Mouse (Mus musculus) limb, embryonic 11.5 days (tissue): ENCODE results near the gene Actl6a. TPM values are rescaled to one million over a fixed set of nuclear protein-coding genes. Genes with fewer than 3 reads are reported as not detected.

ENCODE experiments used
- polyA plus RNA-seq: library from polyadenylated mRNA; unstranded; fragments of >200 nt; fragmentation: Nextera tagmentation; extraction: Ambion mirVana; gene quantifications from 2 replicates; pipeline ENCODE4 v1.2.1, GENCODE M21; 2014

Actl6a gene
- polyA plus RNA-seq, 1 experiment from 2014 or later, result 263 TPM

Other genes with a start within 250 kb of the Actl6a start
- gene Kcnmb3, start 214.1 kb upstream of the Actl6a start, polyA plus RNA-seq, result 0.28 TPM in 1 of 2 replicates, not detected in the other
- gene Zfp639, start 196.0 kb upstream of the Actl6a start, polyA plus RNA-seq, result 49.0 and 52.1 TPM in 2 replicates
- gene Mfn1, start 176.8 kb upstream of the Actl6a start, polyA plus RNA-seq, result 28.3 and 29.3 TPM in 2 replicates
- gene Gnb4, start 89.7 kb upstream of the Actl6a start, polyA plus RNA-seq, result 42.3 and 42.4 TPM in 2 replicates
- 297 and 325 TPM in 2 replicates for gene Ndufb5, start 30.7 kb downstream of the Actl6a start, polyA plus RNA-seq
- gene Mrpl47, start 31.3 kb downstream of the Actl6a start, polyA plus RNA-seq, result 42.7 and 44.7 TPM in 2 replicates
- gene Usp13, start 111.2 kb downstream of the Actl6a start, polyA plus RNA-seq, result 3.8 and 6.3 TPM in 2 replicates